Mouse (Mus musculus) forebrain, embryonic 10.5 days (tissue): ENCODE measurements around the gene Kcna3. TPM values are rescaled to one million over a fixed set of nuclear protein-coding genes. Genes with fewer than 3 reads are reported as not detected.

Source experiments
- DNase-seq: peaks from one replicate; pipeline ENCODE4 v3.0.0-alpha.2; 2017; ENCODE audit warnings: low spot score; ENCODE audit errors: extremely low spot score
- H3K27ac ChIP-seq: fragments of 300-500 bp; sonication (generic); 2 replicates; pipeline ENCODE4 v1.5.1; 2016; ENCODE audit warnings: mild to moderate bottlenecking
- H3K27me3 ChIP-seq: fragments of 300-500 bp; sonication (generic); 2 replicates; pipeline ENCODE4 v1.6.1; 2016; ENCODE audit warnings: mild to moderate bottlenecking; ENCODE audit not compliant: poor library complexity, severe bottlenecking
- H3K36me3 ChIP-seq: fragments of 300-500 bp; sonication (generic); replicated peaks from 2 replicates; pipeline ENCODE4 v1.6.1; 2016; ENCODE audit warnings: mild to moderate bottlenecking, moderate library complexity
- H3K4me1 ChIP-seq: fragments of 300-500 bp; sonication (generic); 2 replicates; pipeline ENCODE4 v1.6.1; 2016
- H3K4me3 ChIP-seq: fragments of 300-500 bp; sonication (generic); 2 replicates; pipeline ENCODE4 v1.5.1; 2016; ENCODE audit warnings: mild to moderate bottlenecking, moderate library complexity
- H3K9me3 ChIP-seq: fragments of 300-500 bp; sonication (generic); 2 replicates; pipeline ENCODE4 v1.6.1; 2016; ENCODE audit warnings: mild to moderate bottlenecking, moderate library complexity
- WGBS: fragments of 180-500 bp; shearing (Covaris S2); methylation state at CpG from one replicate; pipeline ENCODE4 v1.1.7; 2016; 5-methylcytosine and 5-hydroxymethylcytosine counted together
- polyA plus RNA-seq: library from polyadenylated mRNA; unstranded; fragments of >200 nt; fragmentation: Nextera tagmentation; extraction: Ambion mirVana; gene quantifications from 2 replicates; pipeline ENCODE4 v1.2.1, GENCODE M21; 2016

Gene Kcna3
- polyA plus RNA-seq = 3.3 and 3.5 TPM in 2 replicates

DNA sequence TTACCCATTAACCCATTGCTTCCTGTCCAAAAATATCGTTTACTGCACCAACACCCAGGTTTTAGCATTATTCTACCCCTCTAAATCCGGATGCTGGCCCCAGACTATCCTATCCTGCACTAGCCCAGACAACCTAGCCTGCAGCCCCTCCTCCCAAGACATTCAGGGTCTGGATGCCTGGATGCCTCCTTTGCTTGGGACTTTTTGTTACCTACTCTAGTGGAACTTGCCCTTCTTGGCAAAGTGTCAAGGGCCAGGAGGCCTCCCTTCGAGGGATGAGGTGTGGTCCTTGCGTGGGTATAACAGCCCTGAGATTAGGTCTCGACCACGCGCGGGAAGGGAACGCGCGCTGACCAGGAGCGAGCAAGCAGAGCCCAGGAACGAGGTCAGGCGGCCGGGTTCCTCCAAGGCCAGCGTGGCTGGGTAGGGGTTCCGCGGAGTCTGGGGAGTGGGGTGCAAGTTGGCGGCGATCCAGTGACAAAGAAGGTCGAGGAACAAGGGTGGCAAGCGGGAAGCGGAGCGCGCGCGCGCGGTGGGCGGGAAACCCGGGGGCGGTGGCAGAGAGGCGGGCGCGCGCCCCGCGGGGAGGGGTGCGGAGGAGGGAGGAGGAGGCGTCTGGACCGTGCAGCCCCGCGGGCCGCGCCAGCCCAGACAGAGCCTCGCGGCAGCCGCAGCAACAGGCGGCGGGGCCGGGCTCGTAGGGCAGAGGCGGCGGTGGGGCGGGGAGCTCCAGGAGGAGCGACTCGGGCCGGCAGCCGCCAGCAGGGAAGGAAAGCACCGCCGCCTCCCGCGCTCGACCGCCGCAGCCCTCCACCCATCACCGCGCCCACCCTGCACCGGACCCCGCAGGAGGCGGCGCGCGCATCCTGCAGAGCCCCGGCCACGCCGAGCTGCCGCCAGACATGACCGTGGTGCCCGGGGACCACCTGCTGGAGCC lies at the start of gene Kcna3:
TSS of gene Kcna3 (plus strand) at position 649 of the 937 bp plus-strand sequence.
- peak; percentile 82 for DNase-seq
- Histone ChIP-seq H3K9me3 (0 out of 2 replicates have a peak, but pooled peaks cover 3% of the 10 kb centered on the region), H3K27ac (peak within 1 kb of the TSS; percentile 96), H3K27me3 (peaks cover 16% of the 10 kb centered on the region), H3K4me3 (peak within 1 kb of the TSS; percentile 77), H3K4me1 (peaks cover 59% of the 10 kb centered on the region), H3K36me3 (peaks cover 4% of the 10 kb centered on the region; the same call in 1 of the 2 replicates)
- WGBS = under 1% methylated on average over 69 of the region's 80 CpGs

DNA sequence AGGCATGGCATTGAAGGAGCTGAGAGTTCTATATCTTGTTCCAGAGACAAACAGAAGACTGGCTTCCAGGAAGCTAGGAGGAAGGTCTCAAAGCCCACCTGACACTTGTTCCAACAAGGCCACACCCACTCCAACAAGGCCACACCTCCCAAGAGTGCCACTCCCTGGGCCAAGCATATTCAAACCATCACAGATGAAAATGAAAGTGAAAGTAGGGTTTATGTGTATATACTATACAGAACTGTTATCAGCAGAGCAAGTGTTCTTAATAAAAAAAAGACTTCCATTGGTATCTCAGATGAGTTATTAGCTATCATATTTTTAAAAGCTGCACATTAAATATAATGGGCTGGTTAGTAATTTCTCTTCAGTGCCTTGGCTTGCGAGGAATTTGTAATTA lies 44.6 kb upstream of the Kcna3 start:
- no peaks in the 10 kb centered on the region for H3K9me3 ChIP-seq
- 94% methylated on average over 1 of the region's 1 CpGs for WGBS
- no peak overlapping the region for H3K4me3 ChIP-seq
- H3K27ac ChIP-seq = no peak overlapping the region
- no peaks in the 10 kb centered on the region for H3K4me1 ChIP-seq
- no peaks in the 10 kb centered on the region for H3K36me3 ChIP-seq
- DNase-seq = no peak
- no peaks in the 10 kb centered on the region for H3K27me3 ChIP-seq

DNA sequence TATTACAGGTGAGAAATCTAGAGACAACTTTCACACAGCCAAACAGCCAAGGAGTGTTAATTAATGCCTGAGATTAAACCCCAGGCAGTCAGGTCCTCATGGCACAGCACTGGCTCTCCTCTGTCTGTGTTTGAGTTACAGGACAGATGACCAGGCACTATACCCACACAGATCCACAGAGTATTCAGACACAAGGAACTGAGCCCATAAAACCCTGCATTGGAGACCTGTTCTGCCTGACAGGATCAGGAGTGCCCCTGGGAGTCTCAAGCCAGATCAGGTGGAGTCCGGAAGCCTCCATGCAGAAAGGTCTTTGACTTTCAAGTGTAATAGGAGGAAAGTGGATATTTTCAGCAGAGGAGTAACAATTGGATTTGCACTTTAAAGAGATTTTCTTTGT lies 40.6 kb upstream of the Kcna3 start:
- no peak overlapping the region for H3K4me3 ChIP-seq
- DNase-seq = no peak
- H3K9me3 ChIP-seq = no peaks in the 10 kb centered on the region
- H3K4me1 ChIP-seq = no peaks in the 10 kb centered on the region
- no peaks in the 10 kb centered on the region for H3K36me3 ChIP-seq
- no peak overlapping the region for H3K27ac ChIP-seq
- 67% methylated on average over 1 of the region's 1 CpGs for WGBS
- no peaks in the 10 kb centered on the region for H3K27me3 ChIP-seq

DNA sequence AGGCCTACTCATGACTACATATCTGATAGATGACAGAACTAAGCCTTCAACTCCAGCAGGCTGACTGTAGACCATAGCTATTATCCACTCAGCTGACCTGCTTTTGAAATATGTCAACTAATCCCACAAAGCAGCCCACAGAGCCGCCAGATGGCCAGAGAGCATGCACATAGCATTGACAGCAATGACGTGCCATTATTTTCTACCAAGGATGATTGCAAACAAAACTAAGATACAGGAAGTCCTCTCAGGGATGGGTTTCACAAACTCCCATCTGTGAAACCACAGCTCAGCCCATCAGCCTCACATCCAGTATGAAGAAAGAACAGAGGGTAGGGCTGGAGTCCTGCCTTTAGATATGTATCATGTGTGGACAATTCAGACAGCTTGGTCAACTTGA lies 39.8 kb upstream of the Kcna3 start:
- Histone ChIP-seq H3K27me3 (no peaks in the 10 kb centered on the region), H3K4me3 (no peak overlapping the region), H3K4me1 (no peaks in the 10 kb centered on the region), H3K36me3 (no peaks in the 10 kb centered on the region), H3K9me3 (no peaks in the 10 kb centered on the region), H3K27ac (no peak overlapping the region)
- 93% methylated on average over 2 of the region's 2 CpGs for WGBS
- DNase-seq = no peak

DNA sequence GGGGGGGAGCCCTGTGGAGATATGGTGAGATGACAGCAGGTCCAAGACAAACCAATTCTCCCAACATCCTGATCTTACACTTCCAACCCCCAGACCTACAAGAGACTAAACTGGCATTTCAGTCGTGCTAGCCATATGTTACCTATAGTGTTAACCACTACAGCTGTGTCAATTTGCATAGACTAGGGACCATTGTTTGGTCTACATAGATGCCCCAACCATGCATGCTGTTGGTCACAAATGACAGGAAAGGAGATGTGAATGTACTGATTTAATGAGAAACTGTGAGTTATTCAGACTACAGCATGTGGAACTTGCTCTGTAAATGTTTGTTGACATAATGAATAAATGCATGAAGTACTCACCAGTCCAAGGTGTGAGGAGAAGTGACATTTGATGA lies 37.6 kb upstream of the Kcna3 start:
- whole genome bisulfite sequencing = 80% methylated on average over 1 of the region's 1 CpGs

DNA sequence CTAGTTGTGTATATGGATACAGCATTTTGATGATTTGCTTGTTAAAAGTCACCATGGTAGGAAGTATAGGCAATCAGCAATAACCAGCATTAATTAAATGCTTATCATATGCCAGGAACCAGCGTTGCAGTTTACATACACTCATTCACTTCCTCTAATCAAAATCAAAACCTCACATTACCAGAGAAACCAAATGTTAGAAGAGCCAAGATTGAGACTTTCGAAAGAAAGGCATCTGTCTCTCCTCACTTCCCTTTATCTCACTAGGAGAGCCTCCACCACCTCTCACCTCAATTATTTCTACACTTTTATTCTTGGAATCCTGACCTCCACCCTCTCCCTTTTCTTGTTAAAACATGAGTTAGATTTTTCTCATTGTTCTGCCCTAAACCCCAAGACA lies 35.8 kb upstream of the Kcna3 start:
- 92% methylated on average over 2 of the region's 2 CpGs for WGBS

More for the DNA sequence above, 37.6 kb upstream of the Kcna3 start:
- Histone ChIP-seq H3K9me3 (no peaks in the 10 kb centered on the region), H3K36me3 (no peaks in the 10 kb centered on the region), H3K27ac (no peak overlapping the region), H3K4me3 (no peak overlapping the region), H3K27me3 (no peaks in the 10 kb centered on the region), H3K4me1 (no peaks in the 10 kb centered on the region)
- no peak for DNase-seq

DNA sequence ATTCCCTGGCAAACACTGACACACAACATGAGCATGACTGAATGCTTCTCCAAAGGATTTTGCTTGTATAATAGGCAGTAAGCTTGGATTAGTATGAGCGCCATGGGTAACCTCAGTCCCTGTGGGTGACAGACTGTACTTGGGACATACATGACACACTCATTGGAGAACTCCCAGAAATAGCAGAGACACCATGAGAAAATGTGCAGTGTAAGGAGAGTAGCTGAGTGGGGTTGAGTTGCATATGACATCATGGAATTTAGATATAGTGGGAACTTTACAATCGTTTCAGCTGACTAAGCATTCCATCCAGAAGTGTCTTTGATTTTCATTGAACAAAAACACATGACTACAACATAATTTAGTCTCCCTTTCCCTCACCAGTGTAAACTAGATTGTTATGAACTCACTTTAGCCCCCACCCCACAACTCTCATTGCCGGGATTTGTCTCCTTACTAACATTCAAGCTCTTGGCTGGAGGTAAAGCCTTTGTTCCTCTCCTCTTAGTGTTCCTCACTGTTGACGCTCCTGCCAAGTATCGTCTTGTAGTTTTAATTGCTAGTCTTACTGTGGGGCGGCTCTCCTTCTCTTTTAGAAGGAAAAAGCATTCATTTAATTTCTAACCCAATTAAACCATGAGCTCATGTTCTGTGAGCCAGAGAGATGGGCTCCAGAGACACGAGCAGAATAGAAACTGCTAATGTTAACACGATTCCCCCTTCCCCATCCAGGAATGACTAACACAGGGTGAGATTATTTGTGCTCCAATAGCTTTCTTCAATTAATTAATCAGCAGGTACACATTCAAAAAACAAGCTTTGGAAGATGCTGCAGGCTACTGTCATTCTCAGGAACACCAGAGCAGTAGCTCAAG lies 33.5 kb upstream of the Kcna3 start:
- no peaks in the 10 kb centered on the region for H3K36me3 ChIP-seq
- no peaks in the 10 kb centered on the region for H3K4me1 ChIP-seq
- DNase-seq = no peak
- no peaks in the 10 kb centered on the region for H3K27me3 ChIP-seq
- WGBS = 71% methylated on average over 8 of the region's 8 CpGs
- H3K27ac ChIP-seq = no peak overlapping the region
- H3K9me3 ChIP-seq = no peaks in the 10 kb centered on the region
- no peak overlapping the region for H3K4me3 ChIP-seq

More for the DNA sequence above, 35.8 kb upstream of the Kcna3 start:
- H3K36me3 ChIP-seq = no peaks in the 10 kb centered on the region
- DNase-seq = no peak
- no peak overlapping the region for H3K4me3 ChIP-seq
- no peaks in the 10 kb centered on the region for H3K27me3 ChIP-seq
- H3K9me3 ChIP-seq = no peaks in the 10 kb centered on the region
- H3K27ac ChIP-seq = no peak overlapping the region
- H3K4me1 ChIP-seq = no peaks in the 10 kb centered on the region

DNA sequence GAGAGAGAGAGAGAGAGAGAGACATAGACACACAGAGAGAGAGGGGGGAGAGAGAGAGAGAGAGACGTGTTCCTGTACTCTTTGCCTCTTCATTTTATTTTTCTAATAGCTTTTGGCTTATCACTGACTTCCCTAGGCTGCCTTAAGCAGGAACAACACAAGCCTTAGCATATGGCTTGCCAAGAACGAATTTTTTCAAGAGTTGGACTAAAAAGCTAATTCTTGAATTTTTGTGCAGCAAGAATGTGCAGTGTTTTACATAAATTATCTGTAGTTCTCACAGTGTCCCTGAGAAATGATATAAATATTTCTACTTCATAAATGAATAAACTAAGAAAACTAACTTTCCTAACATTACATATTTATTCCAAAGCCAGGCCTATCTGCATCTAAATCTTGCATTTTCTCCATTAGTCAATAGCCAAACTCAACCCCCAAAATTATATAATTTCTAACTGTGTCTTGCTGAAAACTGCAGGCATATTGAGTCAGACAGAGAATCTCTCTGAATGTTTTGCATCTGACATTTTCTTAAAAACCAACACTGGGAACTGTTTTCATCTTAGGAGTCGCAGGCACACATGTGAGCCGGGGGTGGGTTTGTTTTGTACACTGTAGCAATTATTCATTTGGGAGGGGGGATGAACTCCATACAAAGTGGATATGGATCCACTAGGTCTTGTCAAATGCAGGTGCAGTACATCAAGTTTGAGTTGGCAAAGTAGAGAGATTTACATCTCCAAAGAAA lies 26.5 kb upstream of the Kcna3 start:
- DNase-seq = no peak
- H3K36me3 ChIP-seq = no peaks in the 10 kb centered on the region
- 80% methylated on average over 4 of the region's 4 CpGs for WGBS
- H3K4me1 ChIP-seq = no peaks in the 10 kb centered on the region
- H3K9me3 ChIP-seq = no peaks in the 10 kb centered on the region
- no peak overlapping the region for H3K4me3 ChIP-seq
- no peaks in the 10 kb centered on the region for H3K27me3 ChIP-seq
- H3K27ac ChIP-seq = no peak overlapping the region

DNA sequence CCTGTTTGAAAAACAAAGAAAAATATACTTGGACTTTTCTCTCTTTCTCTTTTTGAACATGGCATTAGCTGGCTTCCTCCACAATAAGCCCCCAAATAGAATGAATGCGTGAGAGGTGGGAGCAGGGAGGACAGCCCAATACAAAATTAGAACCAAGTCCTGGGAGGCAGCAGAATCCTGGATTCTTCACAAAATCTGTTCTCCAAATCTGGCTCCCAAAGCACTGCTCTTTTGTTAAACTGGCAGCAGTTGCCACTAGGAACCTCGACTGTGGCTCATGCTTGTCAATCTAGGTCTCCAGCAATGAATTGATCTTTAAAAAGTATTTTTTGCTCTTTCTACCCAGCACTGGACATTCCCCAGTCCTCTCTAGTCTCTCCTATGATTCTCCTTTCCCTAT lies 17.7 kb upstream of the Kcna3 start:
- Histone ChIP-seq H3K36me3 (no peaks in the 10 kb centered on the region), H3K9me3 (no peaks in the 10 kb centered on the region), H3K27me3 (no peaks in the 10 kb centered on the region), H3K4me3 (no peak overlapping the region), H3K27ac (no peak overlapping the region), H3K4me1 (no peaks in the 10 kb centered on the region)
- no peak for DNase-seq
- 78% methylated on average over 2 of the region's 2 CpGs for WGBS

DNA sequence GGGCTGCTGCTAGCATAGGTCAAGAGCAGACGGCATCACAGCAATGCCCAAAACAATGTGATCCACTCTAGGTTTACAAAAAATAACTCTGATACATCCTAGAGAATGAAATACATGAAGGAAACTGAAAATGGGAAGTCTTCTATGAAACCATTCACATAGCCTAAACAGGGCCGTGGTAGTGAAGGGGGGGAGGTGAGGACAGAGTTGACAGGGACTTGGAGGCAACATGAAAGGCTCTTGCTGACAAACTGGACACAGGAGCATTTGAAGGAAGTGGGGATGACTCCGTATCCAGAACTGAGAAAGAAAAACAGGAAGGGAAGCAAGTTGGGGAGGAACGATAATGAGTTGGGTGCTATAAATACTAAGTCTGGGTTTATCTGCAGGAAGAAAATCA lies 4.4 kb upstream of the Kcna3 start:
- H3K27ac ChIP-seq = no peak overlapping the region
- 87% methylated on average over 4 of the region's 4 CpGs for WGBS
- no peak for DNase-seq
- H3K4me3 ChIP-seq = no peak overlapping the region
- H3K4me1 ChIP-seq = peaks cover 18% of the 10 kb centered on the region
- H3K9me3 ChIP-seq = no peaks in the 10 kb centered on the region
- no peaks in the 10 kb centered on the region for H3K36me3 ChIP-seq
- H3K27me3 ChIP-seq = no peaks in the 10 kb centered on the region

DNA sequence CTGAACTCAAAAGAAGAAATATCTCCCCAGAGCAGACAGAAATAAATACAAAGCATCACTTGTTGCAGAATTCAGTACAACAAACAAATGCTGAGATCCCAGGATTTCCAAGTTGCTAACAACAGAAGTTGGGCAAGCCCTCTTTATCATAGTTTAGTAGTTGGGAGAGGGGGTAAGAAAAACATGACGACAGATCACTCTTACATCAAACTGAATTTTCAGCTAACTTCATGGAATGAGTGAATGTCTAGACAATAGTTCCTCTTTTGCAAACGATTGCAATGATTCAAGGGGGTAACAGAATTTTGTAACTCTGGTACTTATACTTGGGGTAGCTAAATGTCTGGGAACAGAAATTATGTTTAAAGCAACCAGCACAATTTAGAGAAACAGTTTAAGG lies 1.2 kb upstream of the Kcna3 start:
- peaks cover 16% of the 10 kb centered on the region for H3K27me3 ChIP-seq
- no peak overlapping the region for H3K27ac ChIP-seq
- H3K36me3 ChIP-seq = peaks cover 4% of the 10 kb centered on the region; the same call in 1 of the 2 replicates
- H3K4me1 ChIP-seq = peaks cover 50% of the 10 kb centered on the region
- DNase-seq = no peak
- 0 out of 2 replicates have a peak, but pooled peaks cover 3% of the 10 kb centered on the region for H3K9me3 ChIP-seq
- H3K4me3 ChIP-seq = peak overlapping the region; percentile 77; the same call in 1 of the 2 replicates
- 72% methylated on average over 2 of the region's 2 CpGs for WGBS

DNA sequence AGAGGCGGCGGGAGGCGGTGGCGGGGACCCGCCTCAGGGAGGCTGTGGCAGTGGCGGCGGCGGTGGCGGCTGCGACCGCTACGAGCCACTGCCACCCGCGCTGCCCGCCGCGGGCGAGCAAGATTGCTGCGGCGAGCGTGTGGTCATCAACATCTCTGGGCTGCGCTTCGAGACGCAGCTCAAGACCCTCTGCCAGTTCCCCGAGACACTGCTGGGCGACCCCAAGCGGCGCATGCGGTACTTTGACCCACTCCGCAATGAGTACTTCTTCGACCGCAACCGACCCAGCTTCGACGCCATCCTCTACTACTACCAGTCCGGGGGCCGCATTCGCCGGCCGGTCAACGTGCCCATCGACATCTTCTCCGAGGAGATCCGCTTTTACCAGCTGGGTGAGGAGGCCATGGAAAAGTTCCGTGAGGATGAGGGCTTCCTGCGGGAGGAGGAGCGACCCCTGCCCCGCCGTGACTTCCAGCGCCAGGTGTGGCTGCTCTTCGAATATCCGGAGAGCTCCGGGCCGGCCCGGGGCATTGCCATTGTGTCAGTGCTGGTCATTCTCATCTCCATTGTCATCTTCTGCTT lies 580 bp downstream of the Kcna3 start:
- Histone ChIP-seq H3K36me3 (peaks cover 4% of the 10 kb centered on the region; the same call in 1 of the 2 replicates), H3K9me3 (0 out of 2 replicates have a peak, but pooled peaks cover 3% of the 10 kb centered on the region), H3K4me3 (peak overlapping the region; percentile 77), H3K27ac (peak overlapping the region; percentile 96), H3K4me1 (peaks cover 66% of the 10 kb centered on the region), H3K27me3 (peaks cover 16% of the 10 kb centered on the region)
- DNase-seq = peak; percentile 68
- WGBS = 2% methylated on average over 55 of the region's 55 CpGs
